Mouse (Mus musculus): Measurements from ENCODE around the gene Birc5.
A peak's percentile ranks its signal among the peaks of the same experiment; 100 is the strongest.

GRCm38 (mm10) chr11:117801650-117802049, 47.4 kb upstream of the Birc5 start:
- TF ChIP-seq POLR2A (IDR thresholded peaks at IDR 0.05; ENCODE audit: insufficient read length, low read depth) (no peak), MYOG (IDR thresholded peaks at IDR 0.05; ENCODE audit: control insufficient read depth in 1 of 3, insufficient read depth in 1 of 3, insufficient read length in 2 of 3, low read depth in 2 of 3) (peak in 2 of 3 experiments; percentile 67), TCF12 (IDR thresholded peaks at IDR 0.05; ENCODE audit: insufficient read depth, poor library complexity, severe bottlenecking) (no peak), POLR2AphosphoS2 (IDR thresholded peaks at IDR 0.05; ENCODE audit: insufficient read length, low read depth) (no peak), MAX (IDR thresholded peaks at IDR 0.05; ENCODE audit: low read depth) (no peak), USF1 (IDR thresholded peaks at IDR 0.05; ENCODE audit: low read depth) (no peak), MYOD1 (IDR thresholded peaks at IDR 0.05; ENCODE audit: control insufficient read depth in 1 of 3, insufficient read length in 2 of 3, low read depth in 2 of 3) (peak; percentile 5 to 80 (median 72)), E2F4 (IDR thresholded peaks at IDR 0.05; ENCODE audit: insufficient read depth) (no peak)
